Mouse (Mus musculus) hindbrain, embryonic 16.5 days (tissue): Measurements from ENCODE around the gene Zfp207. TPM values are rescaled to one million over a fixed set of nuclear protein-coding genes. Genes with fewer than 3 reads are reported as not detected.
"Not testable (repeated sequence)": the region's sequence is repeated elsewhere in the genome, so short reads cannot be mapped to it uniquely, and the experiment has no call there.

Source experiments
- ATAC-seq: fragments of 200-750 bp; cut with Nextera tagmentation; 2 replicates; pipeline ENCODE4 v1.8.0; 2017; ENCODE audit warnings: moderate TSS enrichment, moderate library complexity
- H3K27ac ChIP-seq: fragments of 300-500 bp; sonication (generic); 2 replicates; pipeline ENCODE4 v1.5.1; 2014; ENCODE audit warnings: low read depth, mild to moderate bottlenecking, control low read depth, low read length, moderate library complexity
- H3K27me3 ChIP-seq: fragments of 300-500 bp; sonication (generic); replicated peaks from 2 replicates; pipeline ENCODE4 v1.6.1; 2014; ENCODE audit warnings: low read length; ENCODE audit not compliant: control insufficient read depth, insufficient read depth
- H3K36me3 ChIP-seq: fragments of 300-500 bp; sonication (generic); 2 replicates; pipeline ENCODE4 v1.6.1; 2014; ENCODE audit warnings: mild to moderate bottlenecking, low read length, moderate library complexity, mixed read lengths; ENCODE audit not compliant: control insufficient read depth, insufficient read depth
- H3K4me1 ChIP-seq: fragments of 300-500 bp; sonication (generic); 2 replicates; pipeline ENCODE4 v1.6.1; 2014; ENCODE audit warnings: low read depth, low read length; ENCODE audit not compliant: control insufficient read depth, insufficient read depth
- H3K4me2 ChIP-seq: fragments of 300-500 bp; sonication (generic); 2 replicates; pipeline ENCODE4 v1.6.1; 2014; ENCODE audit warnings: mild to moderate bottlenecking, low read length, control low read depth, moderate library complexity
- H3K4me3 ChIP-seq: fragments of 300-500 bp; sonication (generic); 2 replicates; pipeline ENCODE4 v1.5.1; 2014; ENCODE audit warnings: mild to moderate bottlenecking, low read length, control low read depth, moderate library complexity
- H3K9ac ChIP-seq: fragments of 300-500 bp; sonication (generic); 2 replicates; pipeline ENCODE4 v1.6.1; 2014; ENCODE audit warnings: low read depth, mild to moderate bottlenecking, control low read depth, low read length, moderate library complexity
- H3K9me3 ChIP-seq: fragments of 300-500 bp; sonication (generic); 2 replicates; pipeline ENCODE4 v1.6.1; 2014; ENCODE audit warnings: mild to moderate bottlenecking, low read length, moderate library complexity; ENCODE audit not compliant: control insufficient read depth
- WGBS: fragments of 180-500 bp; shearing (Covaris S2); extraction: QIAGEN DNeasy Blood & Tissue Kit; methylation state at CpG from one replicate; pipeline ENCODE4 v1.1.7; 2014; 5-methylcytosine and 5-hydroxymethylcytosine counted together
- polyA plus RNA-seq: library from polyadenylated mRNA; unstranded; fragments of >200 nt; fragmentation: Nextera tagmentation; extraction: Ambion mirVana; gene quantifications from 2 replicates; pipeline ENCODE4 v1.2.1, GENCODE M21; 2015

Gene Zfp207
- polyA plus RNA-seq, 1 experiment from 2014 or later = 159 TPM

GRCm38 (mm10) chr11:80391407-80392120, 8.5 kb downstream of the Zfp207 start:
- ATAC-seq = no peak
- Histone ChIP-seq H3K4me2 (no peak overlapping the region), H3K27ac (no peak overlapping the region), H3K9me3 (no peaks in the 10 kb centered on the region), H3K4me1 (peaks cover 9% of the 10 kb centered on the region), H3K27me3 (no peaks in the 10 kb centered on the region), H3K9ac (no peak overlapping the region), H3K36me3 (peaks cover 39% of the 10 kb centered on the region), H3K4me3 (no peak overlapping the region)
- WGBS = 92% methylated on average over 2 of the region's 2 CpGs

DNA sequence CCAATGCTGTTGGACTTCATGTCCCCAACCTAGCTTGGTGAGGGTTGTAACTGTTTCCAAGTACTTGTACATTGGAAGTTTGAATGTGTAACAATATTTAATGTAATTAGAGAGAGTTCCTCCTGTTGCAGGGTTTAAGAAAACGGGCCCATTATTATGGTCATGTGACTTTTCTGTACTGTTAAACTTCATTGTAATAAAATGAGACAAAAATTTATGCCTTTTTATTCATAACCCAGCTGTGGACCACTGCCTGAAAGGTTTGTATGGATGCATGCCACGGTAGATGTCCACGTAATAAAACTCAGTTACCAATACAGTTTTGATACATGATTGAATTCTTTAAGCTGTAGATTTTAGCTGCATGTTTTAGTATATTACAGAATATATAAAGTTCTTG, 12.9 kb downstream of the Zfp207 start:
- 89% methylated on average over 3 of the region's 3 CpGs for WGBS
- Histone ChIP-seq H3K9me3 (no peaks in the 10 kb centered on the region), H3K27me3 (no peaks in the 10 kb centered on the region), H3K4me2 (no peak overlapping the region), H3K4me1 (no peaks in the 10 kb centered on the region), H3K9ac (no peak overlapping the region), H3K27ac (no peak overlapping the region), H3K36me3 (peaks cover 37% of the 10 kb centered on the region), H3K4me3 (no peak overlapping the region)
- ATAC-seq = no peak

DNA sequence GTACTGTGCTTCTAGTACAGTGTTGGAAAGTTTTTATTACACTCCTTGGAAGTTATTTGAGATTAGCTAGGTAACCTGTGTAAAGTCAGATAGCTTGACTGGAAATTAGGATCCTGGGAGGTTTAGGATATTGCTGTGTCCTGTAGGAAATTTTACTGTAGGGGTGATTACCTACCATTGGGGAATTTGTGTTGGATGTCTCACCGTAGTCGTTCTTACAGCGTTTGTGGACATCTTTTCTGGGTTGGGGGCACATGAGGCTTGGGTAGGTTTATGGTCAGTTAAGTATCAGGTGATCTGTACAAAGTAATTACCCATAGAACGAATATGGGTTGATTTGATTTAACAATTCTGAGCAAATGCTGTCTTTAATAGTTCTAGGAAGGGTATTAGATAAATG, 13.5 kb downstream of the Zfp207 start:
- ATAC-seq = no peak
- H3K4me3 ChIP-seq = no peak overlapping the region
- H3K27me3 ChIP-seq = no peaks in the 10 kb centered on the region
- H3K4me1 ChIP-seq = no peaks in the 10 kb centered on the region
- peaks cover 32% of the 10 kb centered on the region for H3K36me3 ChIP-seq
- 89% methylated on average over 4 of the region's 4 CpGs for whole genome bisulfite sequencing
- H3K9me3 ChIP-seq = no peaks in the 10 kb centered on the region
- H3K4me2 ChIP-seq = no peak overlapping the region
- no peak overlapping the region for H3K9ac ChIP-seq
- H3K27ac ChIP-seq = no peak overlapping the region

GRCm38 (mm10) chr11:80407878-80408277, 24.8 kb downstream of the Zfp207 start:
- WGBS = 97% methylated on average over 6 of the region's 6 CpGs
- H3K27me3 ChIP-seq, H3K9me3 ChIP-seq, H3K4me2 ChIP-seq, ATAC-seq, H3K27ac ChIP-seq, H3K4me3 ChIP-seq, H3K4me1 ChIP-seq, H3K9ac ChIP-seq: not testable (repeated sequence)
- peaks cover 30% of the 10 kb centered on the region for H3K36me3 ChIP-seq

- H3K36me3 ChIP-seq = peaks cover 26% of the 10 kb centered on the region
- ATAC-seq = no peak
Measured at GRCm38 (mm10) chr11:80410377-80410776, 27.3 kb downstream of the Zfp207 start.

GRCm38 (mm10) chr11:80417085-80417484, 34.0 kb downstream of the Zfp207 start:
- Histone ChIP-seq H3K27me3 (no peaks in the 10 kb centered on the region), H3K9me3 (peaks cover 6% of the 10 kb centered on the region; the same call in 1 of the 2 replicates), H3K27ac (no peak overlapping the region), H3K4me2 (no peak overlapping the region), H3K36me3 (peaks cover 17% of the 10 kb centered on the region), H3K9ac (no peak overlapping the region), H3K4me3 (no peak overlapping the region), H3K4me1 (no peaks in the 10 kb centered on the region)
- ATAC-seq = no peak
- WGBS = 87% methylated on average over 5 of the region's 5 CpGs

More at GRCm38 (mm10) chr11:80410377-80410776, 27.3 kb downstream of the Zfp207 start:
- H3K4me3 ChIP-seq = no peak overlapping the region
- H3K27ac ChIP-seq = no peak overlapping the region
- no peak overlapping the region for H3K4me2 ChIP-seq
- no peaks in the 10 kb centered on the region for H3K4me1 ChIP-seq
- H3K9ac ChIP-seq = no peak overlapping the region
- H3K9me3 ChIP-seq = no peaks in the 10 kb centered on the region
- H3K27me3 ChIP-seq = no peaks in the 10 kb centered on the region
- 92% methylated on average over 2 of the region's 2 CpGs for WGBS

DNA sequence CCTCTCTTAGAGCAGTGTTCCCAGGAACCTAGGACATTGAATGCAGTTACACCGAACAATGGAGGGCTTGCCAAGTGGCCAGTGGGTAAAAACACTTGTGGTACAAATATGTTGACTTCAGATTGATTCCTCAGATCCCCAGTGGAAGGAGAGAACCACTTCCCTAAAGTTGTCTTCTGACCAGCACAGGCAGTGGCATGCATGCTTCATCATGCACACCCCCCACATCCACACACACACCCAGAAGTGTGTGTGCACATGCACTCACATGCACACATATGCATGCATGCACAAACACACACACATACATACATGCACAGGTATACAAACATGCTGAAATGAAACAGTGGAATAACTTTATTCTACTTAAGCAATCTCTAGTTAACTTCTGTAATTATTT, 36.7 kb downstream of the Zfp207 start:
- Histone ChIP-seq H3K36me3 (peaks cover 16% of the 10 kb centered on the region), H3K4me3 (no peak overlapping the region), H3K27me3 (no peaks in the 10 kb centered on the region), H3K4me1 (no peaks in the 10 kb centered on the region), H3K27ac (no peak overlapping the region), H3K9me3 (peaks cover 6% of the 10 kb centered on the region; the same call in 1 of the 2 replicates), H3K9ac (no peak overlapping the region), H3K4me2 (no peak overlapping the region)
- WGBS = 83% methylated on average over 1 of the region's 1 CpGs
- no peak for ATAC-seq

- peaks cover 6% of the 10 kb centered on the region; the same call in 1 of the 2 replicates for H3K9me3 ChIP-seq
- no peak overlapping the region for H3K4me2 ChIP-seq
- no peaks in the 10 kb centered on the region for H3K4me1 ChIP-seq
- no peak overlapping the region for H3K9ac ChIP-seq
- ATAC-seq = no peak
- no peak overlapping the region for H3K27ac ChIP-seq
- H3K4me3 ChIP-seq = no peak overlapping the region
- no peaks in the 10 kb centered on the region for H3K27me3 ChIP-seq
- WGBS = 61% methylated on average over 2 of the region's 2 CpGs
- peaks cover 11% of the 10 kb centered on the region for H3K36me3 ChIP-seq
Measured at GRCm38 (mm10) chr11:80420202-80420984, 37.3 kb downstream of the Zfp207 start.

GRCm38 (mm10) chr11:80421421-80422047, 38.5 kb downstream of the Zfp207 start:
- Histone ChIP-seq H3K27ac (no peak overlapping the region), H3K4me2 (no peak overlapping the region), H3K27me3 (no peaks in the 10 kb centered on the region), H3K9me3 (peaks cover 3% of the 10 kb centered on the region; the same call in 1 of the 2 replicates), H3K4me1 (no peaks in the 10 kb centered on the region), H3K36me3 (peaks cover 7% of the 10 kb centered on the region), H3K4me3 (no peak overlapping the region), H3K9ac (no peak overlapping the region)
- ATAC-seq = no peak
- WGBS = 91% methylated on average over 7 of the region's 7 CpGs
